Mouse (Mus musculus) E14TG2a.4 (cell line): ENCODE data around the gene Arhgap8.

Experiments used
- CTCF ChIP-seq: conservative IDR thresholded peaks from 2 replicates; pipeline ENCODE4 v1.5.1; 2014; ENCODE audit warnings: low read length
- NANOG ChIP-seq: IDR thresholded peaks from 2 replicates; pipeline ENCODE4 v1.6.1; 2014; ENCODE audit warnings: borderline replicate concordance, low read length, mixed read lengths
- POU5F1 ChIP-seq: IDR thresholded peaks from 2 replicates; pipeline ENCODE4 v1.6.1; 2014; ENCODE audit warnings: low read length, borderline replicate concordance

GRCm38 (mm10) chr15:84706983-84707619 lies 12.8 kb upstream of the Arhgap8 start:
- TF ChIP-seq POU5F1 (no peak), CTCF (no peak), NANOG (no peak)
